Mouse (Mus musculus): ENCODE measurements around the gene Acy3.
"Not testable (repeated sequence)": the region's sequence is repeated elsewhere in the genome, so short reads cannot be mapped to it uniquely, and the experiment has no call there.

DNA sequence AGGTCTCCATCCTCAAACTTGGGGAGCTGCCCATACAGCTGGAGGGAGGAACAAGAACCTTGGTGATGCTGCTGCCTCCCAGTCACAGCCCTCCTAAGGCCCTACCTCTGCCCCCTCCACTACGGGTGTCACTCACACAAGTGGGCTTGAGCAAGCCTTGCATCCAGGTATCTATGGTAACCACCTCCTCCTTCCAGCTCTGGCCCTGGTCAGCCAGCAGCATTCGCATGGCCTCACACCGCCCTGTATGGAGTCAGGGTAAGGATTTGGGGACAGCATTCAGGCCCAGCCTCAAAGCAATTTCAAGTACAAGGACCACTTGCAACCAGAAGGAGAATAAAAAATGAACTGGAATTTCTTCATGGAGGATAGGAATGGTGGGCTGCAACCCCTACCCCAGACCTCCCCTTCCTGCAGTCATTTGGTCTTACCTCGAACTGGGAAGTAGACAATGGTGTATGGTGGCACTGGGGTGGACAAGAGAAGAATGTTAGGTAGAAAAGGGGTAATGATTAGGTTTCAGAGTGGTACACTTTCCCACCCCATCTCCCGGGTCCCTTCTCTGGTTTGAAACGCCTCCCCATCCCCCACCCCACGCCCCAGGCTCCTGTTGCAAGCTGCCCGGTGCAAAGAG is 50.9 kb downstream of the Acy3 start:
- not testable (repeated sequence) for TF ChIP-seq CTCF (IDR thresholded peaks at IDR 0.05 in 2 of 3, conservative IDR thresholded peaks at IDR 0.05 in 1 of 3; ENCODE audit: control insufficient read depth in 1 of 3, insufficient read depth in 1 of 3, low read depth in 2 of 3, low read length in 3 of 3, poor library complexity in 1 of 3, severe bottlenecking in 1 of 3); RAD21 (IDR thresholded peaks at IDR 0.05; ENCODE audit: low read depth, low read length); ZMIZ1 (IDR thresholded peaks at IDR 0.05; ENCODE audit: low read depth, low read length); GATA1 (IDR thresholded peaks at IDR 0.05; ENCODE audit: low read depth, low read length); RCOR1 (IDR thresholded peaks at IDR 0.05; ENCODE audit: low read depth, low read length); NELFE (IDR thresholded peaks at IDR 0.05; ENCODE audit: low read depth, low read length); POLR2AphosphoS2 (IDR thresholded peaks at IDR 0.05; ENCODE audit: low read length); USF1 (IDR thresholded peaks at IDR 0.05; ENCODE audit: low read depth, low read length); POLR2A (IDR thresholded peaks at IDR 0.05; ENCODE audit: control insufficient read depth in 1 of 2, insufficient read depth in 1 of 2, low read depth in 1 of 2, low read length in 2 of 2, poor library complexity in 1 of 2); USF2 (IDR thresholded peaks at IDR 0.05; ENCODE audit: borderline replicate concordance in 1 of 2, insufficient read depth in 1 of 2, low read depth in 1 of 2, low read length in 2 of 2); TCF12 (IDR thresholded peaks at IDR 0.05; ENCODE audit: low read depth, low read length); ZKSCAN1 (IDR thresholded peaks at IDR 0.05; ENCODE audit: low read depth, low read length)

Data from MEL (cell line).